Mouse (Mus musculus) liver, embryonic 11.5 days (tissue): ENCODE measurements around the gene Slc39a11. TPM values are rescaled to one million over a fixed set of nuclear protein-coding genes. Genes with fewer than 3 reads are reported as not detected.

ENCODE experiments used
- ATAC-seq: fragments of 200-750 bp; cut with Nextera tagmentation; replicated peaks from 2 replicates; pipeline ENCODE4 v1.8.0; 2017; ENCODE audit warnings: moderate number of reproducible peaks, mild to moderate bottlenecking, moderate TSS enrichment, moderate library complexity; ENCODE audit not compliant: low FRiP score
- DNase-seq: peaks from one replicate; pipeline ENCODE4 v3.0.0-alpha.2; 2017; ENCODE audit warnings: low spot score
- H3K27ac ChIP-seq: fragments of 300-500 bp; sonication (generic); 2 replicates; pipeline ENCODE4 v1.5.1; 2014; ENCODE audit warnings: mild to moderate bottlenecking, low read depth, low read length, control low read depth
- H3K27me3 ChIP-seq: fragments of 300-500 bp; sonication (generic); replicated peaks from 2 replicates; pipeline ENCODE4 v1.6.1; 2014; ENCODE audit warnings: low read length, mixed read lengths; ENCODE audit not compliant: control insufficient read depth, insufficient read depth
- H3K36me3 ChIP-seq: fragments of 300-500 bp; sonication (generic); 2 replicates; pipeline ENCODE4 v1.6.1; 2014; ENCODE audit warnings: mild to moderate bottlenecking, low read length, moderate library complexity, mixed read lengths; ENCODE audit not compliant: control insufficient read depth, insufficient read depth
- H3K4me1 ChIP-seq: fragments of 300-500 bp; sonication (generic); replicated peaks from 2 replicates; pipeline ENCODE4 v1.6.1; 2014; ENCODE audit warnings: low read length, mixed read lengths; ENCODE audit not compliant: control insufficient read depth, insufficient read depth
- H3K4me2 ChIP-seq: fragments of 300-500 bp; sonication (generic); 2 replicates; pipeline ENCODE4 v1.6.1; 2014; ENCODE audit warnings: mild to moderate bottlenecking, control low read depth, moderate library complexity
- H3K4me3 ChIP-seq: fragments of 300-500 bp; sonication (generic); 2 replicates; pipeline ENCODE4 v1.5.1; 2014; ENCODE audit warnings: low read depth, low read length, control low read depth
- H3K9ac ChIP-seq: fragments of 300-500 bp; sonication (generic); 2 replicates; pipeline ENCODE4 v1.6.1; 2014; ENCODE audit warnings: low read depth, low read length, control low read depth
- H3K9me3 ChIP-seq: fragments of 300-500 bp; sonication (generic); 2 replicates; pipeline ENCODE4 v1.6.1; 2016; ENCODE audit warnings: low read length, inconsistent platforms, mixed read lengths; ENCODE audit not compliant: control insufficient read depth
- WGBS: fragments of 180-500 bp; shearing (Covaris S2); extraction: QIAGEN DNeasy Blood & Tissue Kit; methylation state at CpG from one replicate; pipeline ENCODE4 v1.1.7; 2014; 5-methylcytosine and 5-hydroxymethylcytosine counted together
- polyA plus RNA-seq: library from polyadenylated mRNA; unstranded; fragments of >200 nt; fragmentation: Nextera tagmentation; extraction: Ambion mirVana; gene quantifications from 2 replicates; pipeline ENCODE4 v1.2.1, GENCODE M21; 2014

The Slc39a11 gene
- polyA plus RNA-seq, 1 experiment from 2014 or later, result 20.9 TPM

DNA sequence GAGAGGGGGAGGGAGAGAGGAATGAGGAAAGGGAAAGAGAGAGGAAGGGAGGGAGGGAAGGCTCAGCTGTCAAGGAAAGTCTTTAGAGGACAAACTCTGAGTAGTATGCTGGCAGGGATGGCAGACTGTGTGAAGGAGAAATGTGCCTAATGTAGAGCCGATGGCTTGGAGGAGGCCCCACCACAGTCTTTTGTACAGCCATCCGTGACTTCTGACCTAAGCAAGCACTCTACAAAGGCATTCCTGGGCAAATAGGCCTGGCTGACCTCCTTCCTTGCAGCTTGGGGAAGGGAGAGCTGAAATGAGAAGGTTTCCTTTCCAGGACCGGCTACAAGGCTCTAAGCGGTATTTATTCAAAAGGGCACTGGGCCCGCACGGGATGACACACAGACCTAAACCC is 395.2 kb downstream of the Slc39a11 start:
- Histone ChIP-seq H3K9ac (no peak overlapping the region), H3K27ac (no peak overlapping the region), H3K36me3 (no peaks in the 10 kb centered on the region), H3K27me3 (no peaks in the 10 kb centered on the region), H3K4me1 (no peaks in the 10 kb centered on the region), H3K4me2 (no peak overlapping the region), H3K4me3 (no peak overlapping the region), H3K9me3 (no peaks in the 10 kb centered on the region)
- ATAC-seq (no peak), DNase-seq (no peak)
- 77% methylated on average over 6 of the region's 6 CpGs for WGBS

GRCm38 (mm10) chr11:113253169-113253568 is 396.7 kb downstream of the Slc39a11 start:
- Histone ChIP-seq H3K4me3 (no peak overlapping the region), H3K9ac (no peak overlapping the region), H3K36me3 (no peaks in the 10 kb centered on the region), H3K27ac (no peak overlapping the region), H3K4me1 (no peaks in the 10 kb centered on the region), H3K9me3 (no peaks in the 10 kb centered on the region), H3K4me2 (no peak overlapping the region), H3K27me3 (no peaks in the 10 kb centered on the region)
- DNase-seq (no peak), ATAC-seq (no peak)
- 77% methylated on average over 4 of the region's 4 CpGs for WGBS

DNA sequence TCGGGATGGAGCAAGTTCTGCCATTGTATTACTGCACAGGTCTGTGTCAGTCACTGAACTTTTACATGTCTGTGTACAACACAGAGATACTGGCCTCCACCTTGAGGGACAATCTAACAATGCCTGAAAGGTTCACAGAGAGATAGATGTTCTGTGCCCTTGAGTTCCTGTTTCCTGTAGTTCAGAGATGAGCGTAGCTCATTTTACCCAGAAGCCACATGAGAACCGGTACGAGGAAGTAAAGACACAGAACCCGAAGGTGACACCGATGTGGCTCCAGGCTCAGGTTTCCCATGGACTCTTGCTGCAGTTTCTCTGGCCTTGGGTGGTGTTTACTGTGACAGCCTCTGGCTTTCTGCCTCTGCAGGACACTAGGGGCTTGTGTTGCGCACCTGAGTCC is 398.7 kb downstream of the Slc39a11 start:
- H3K4me1 ChIP-seq, result no peaks in the 10 kb centered on the region

DNA sequence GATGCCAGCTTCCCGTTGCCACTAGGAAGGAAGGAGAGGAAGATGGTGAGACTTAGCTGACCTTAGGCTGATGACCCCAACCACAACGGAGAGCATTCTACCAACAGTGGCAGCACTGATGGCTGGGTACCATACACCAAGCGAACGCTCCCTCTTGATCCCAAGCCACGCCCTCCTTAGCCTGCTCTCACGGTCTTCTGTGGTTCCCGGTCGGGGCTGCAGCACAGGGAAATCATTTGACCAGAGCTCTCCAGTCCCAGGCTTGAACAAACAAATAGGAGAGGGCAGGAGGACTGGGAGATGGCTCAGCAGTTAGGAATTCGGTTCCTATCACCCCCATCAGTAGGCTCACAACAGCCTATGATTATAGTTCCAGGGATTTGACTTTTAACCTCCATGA is 403.4 kb downstream of the Slc39a11 start:
- 76% methylated on average over 9 of the region's 9 CpGs for WGBS
- no peak overlapping the region for H3K4me3 ChIP-seq
- no peak for ATAC-seq
- H3K9ac ChIP-seq, result no peak overlapping the region
- no peak overlapping the region for H3K4me2 ChIP-seq
- H3K27me3 ChIP-seq, result no peaks in the 10 kb centered on the region
- H3K9me3 ChIP-seq, result no peaks in the 10 kb centered on the region
- H3K36me3 ChIP-seq, result no peaks in the 10 kb centered on the region; the same call in 1 of the 2 replicates
- no peak overlapping the region for H3K27ac ChIP-seq
- no peaks in the 10 kb centered on the region for H3K4me1 ChIP-seq
- no peak for DNase-seq

More for the DNA sequence above, 398.7 kb downstream of the Slc39a11 start:
- ATAC-seq (no peak), DNase-seq (no peak)
- Histone ChIP-seq H3K36me3 (no peaks in the 10 kb centered on the region; the same call in 1 of the 2 replicates), H3K27me3 (no peaks in the 10 kb centered on the region), H3K27ac (no peak overlapping the region), H3K4me3 (no peak overlapping the region), H3K9me3 (no peaks in the 10 kb centered on the region), H3K9ac (no peak overlapping the region), H3K4me2 (no peak overlapping the region)
- WGBS, result 75% methylated on average over 7 of the region's 7 CpGs

DNA sequence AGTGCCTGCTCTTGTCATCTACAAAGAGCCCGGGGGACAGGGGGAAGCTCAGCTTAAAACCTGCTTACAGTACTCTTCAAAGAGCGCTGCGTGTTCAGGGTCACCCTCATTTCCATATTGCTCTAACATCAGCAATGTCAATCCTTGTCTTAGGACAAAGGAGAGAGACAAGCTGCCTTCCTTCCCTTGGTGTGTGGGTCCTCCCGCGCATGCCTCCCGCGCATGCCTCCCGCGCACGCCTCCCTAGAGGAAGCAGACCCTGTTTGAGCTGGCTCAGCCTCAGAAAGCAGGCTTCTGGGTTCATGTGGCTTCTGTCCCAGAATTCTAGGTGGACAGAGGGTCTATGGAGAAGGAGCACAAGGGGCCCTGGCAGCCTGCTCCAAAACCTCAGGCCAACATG is 404.2 kb downstream of the Slc39a11 start:
- H3K36me3 ChIP-seq, result no peaks in the 10 kb centered on the region; the same call in 1 of the 2 replicates
- H3K27me3 ChIP-seq, result no peaks in the 10 kb centered on the region
- no peaks in the 10 kb centered on the region for H3K4me1 ChIP-seq
- no peak overlapping the region for H3K27ac ChIP-seq
- 86% methylated on average over 10 of the region's 10 CpGs for WGBS
- H3K9ac ChIP-seq, result no peak overlapping the region
- no peak for DNase-seq
- ATAC-seq, result no peak
- no peak overlapping the region for H3K4me3 ChIP-seq
- H3K9me3 ChIP-seq, result no peaks in the 10 kb centered on the region
- no peak overlapping the region for H3K4me2 ChIP-seq

- Histone ChIP-seq H3K9ac (no peak overlapping the region), H3K9me3 (no peaks in the 10 kb centered on the region), H3K4me1 (no peaks in the 10 kb centered on the region), H3K36me3 (no peaks in the 10 kb centered on the region), H3K27me3 (no peaks in the 10 kb centered on the region), H3K4me3 (no peak overlapping the region), H3K4me2 (no peak overlapping the region), H3K27ac (no peak overlapping the region)
- 70% methylated on average over 2 of the region's 2 CpGs for WGBS
- DNase-seq, result no peak
- no peak for ATAC-seq
These were observed 415.4 kb downstream of the Slc39a11 start for GRCm38 (mm10) chr11:113234432-113234831.

GRCm38 (mm10) chr11:113232049-113232448 is 417.8 kb downstream of the Slc39a11 start:
- H3K27ac ChIP-seq, result no peak overlapping the region
- WGBS, result 36% methylated on average over 6 of the region's 6 CpGs

DNA sequence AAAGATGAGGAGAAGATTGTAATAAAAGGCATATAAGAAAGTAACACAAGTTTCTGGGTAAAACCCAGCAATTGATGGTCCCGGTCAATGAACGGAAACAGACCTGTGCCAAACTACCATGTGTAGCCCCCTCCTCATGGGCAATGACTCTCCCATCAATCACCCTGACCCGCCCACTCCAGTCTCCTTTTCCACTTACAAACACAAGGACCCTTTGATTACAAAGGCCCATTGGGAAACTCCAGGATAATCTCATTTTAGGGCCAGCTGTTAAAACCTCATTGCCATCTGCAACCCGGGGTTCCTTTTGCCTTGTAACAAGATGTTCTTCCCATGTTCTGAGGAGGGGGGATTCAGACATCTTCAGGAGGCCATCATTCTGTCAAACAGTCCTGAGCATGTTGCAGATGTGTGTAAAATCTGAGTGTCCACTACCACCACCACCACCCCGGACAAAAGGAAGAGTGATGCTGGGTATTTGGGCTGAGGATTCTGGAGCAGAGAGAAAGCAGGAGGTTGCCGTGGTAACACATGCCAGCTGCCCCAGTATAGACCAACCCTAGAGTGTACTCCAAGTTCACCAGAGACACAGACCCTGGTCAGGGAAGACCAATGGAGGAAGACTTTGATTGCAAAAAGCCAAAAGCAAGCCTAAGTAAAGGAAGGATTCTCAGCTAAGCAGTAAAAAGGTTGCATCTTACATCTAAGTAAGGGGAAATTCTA is 419.3 kb downstream of the Slc39a11 start:
- no peak for DNase-seq
- no peak overlapping the region for H3K4me3 ChIP-seq
- H3K4me1 ChIP-seq, result no peaks in the 10 kb centered on the region
- no peaks in the 10 kb centered on the region for H3K27me3 ChIP-seq
- H3K9ac ChIP-seq, result no peak overlapping the region
- WGBS, result 75% methylated on average over 6 of the region's 6 CpGs
- no peak for ATAC-seq
- H3K9me3 ChIP-seq, result no peaks in the 10 kb centered on the region
- H3K4me2 ChIP-seq, result no peak overlapping the region
- H3K36me3 ChIP-seq, result no peaks in the 10 kb centered on the region
- H3K27ac ChIP-seq, result no peak overlapping the region

More at GRCm38 (mm10) chr11:113232049-113232448, 417.8 kb downstream of the Slc39a11 start:
- H3K4me1 ChIP-seq, result no peaks in the 10 kb centered on the region
- H3K9me3 ChIP-seq, result no peaks in the 10 kb centered on the region
- ATAC-seq, result no peak
- H3K27me3 ChIP-seq, result no peaks in the 10 kb centered on the region
- no peak for DNase-seq
- no peaks in the 10 kb centered on the region for H3K36me3 ChIP-seq
- H3K4me3 ChIP-seq, result no peak overlapping the region
- H3K4me2 ChIP-seq, result no peak overlapping the region
- no peak overlapping the region for H3K9ac ChIP-seq

- Histone ChIP-seq H3K4me1 (no peaks in the 10 kb centered on the region), H3K36me3 (no peaks in the 10 kb centered on the region), H3K27ac (no peak overlapping the region), H3K9ac (no peak overlapping the region), H3K27me3 (no peaks in the 10 kb centered on the region), H3K9me3 (no peaks in the 10 kb centered on the region), H3K4me2 (no peak overlapping the region), H3K4me3 (no peak overlapping the region)
- ATAC-seq (no peak), DNase-seq (no peak)
- WGBS, result 75% methylated on average over 3 of the region's 3 CpGs
These were observed 424.1 kb downstream of the Slc39a11 start for GRCm38 (mm10) chr11:113225748-113226147.
